Mouse (Mus musculus) liver, adult (tissue): ENCODE measurements around the gene Fkbp10.

Experiments used
- GATA4 ChIP-seq: IDR thresholded peaks from 2 replicates; pipeline ENCODE4 v1.6.1; 2014; ENCODE audit warnings: mild to moderate bottlenecking, low read length; ENCODE audit not compliant: insufficient replicate concordance

Fkbp10 gene

DNA sequence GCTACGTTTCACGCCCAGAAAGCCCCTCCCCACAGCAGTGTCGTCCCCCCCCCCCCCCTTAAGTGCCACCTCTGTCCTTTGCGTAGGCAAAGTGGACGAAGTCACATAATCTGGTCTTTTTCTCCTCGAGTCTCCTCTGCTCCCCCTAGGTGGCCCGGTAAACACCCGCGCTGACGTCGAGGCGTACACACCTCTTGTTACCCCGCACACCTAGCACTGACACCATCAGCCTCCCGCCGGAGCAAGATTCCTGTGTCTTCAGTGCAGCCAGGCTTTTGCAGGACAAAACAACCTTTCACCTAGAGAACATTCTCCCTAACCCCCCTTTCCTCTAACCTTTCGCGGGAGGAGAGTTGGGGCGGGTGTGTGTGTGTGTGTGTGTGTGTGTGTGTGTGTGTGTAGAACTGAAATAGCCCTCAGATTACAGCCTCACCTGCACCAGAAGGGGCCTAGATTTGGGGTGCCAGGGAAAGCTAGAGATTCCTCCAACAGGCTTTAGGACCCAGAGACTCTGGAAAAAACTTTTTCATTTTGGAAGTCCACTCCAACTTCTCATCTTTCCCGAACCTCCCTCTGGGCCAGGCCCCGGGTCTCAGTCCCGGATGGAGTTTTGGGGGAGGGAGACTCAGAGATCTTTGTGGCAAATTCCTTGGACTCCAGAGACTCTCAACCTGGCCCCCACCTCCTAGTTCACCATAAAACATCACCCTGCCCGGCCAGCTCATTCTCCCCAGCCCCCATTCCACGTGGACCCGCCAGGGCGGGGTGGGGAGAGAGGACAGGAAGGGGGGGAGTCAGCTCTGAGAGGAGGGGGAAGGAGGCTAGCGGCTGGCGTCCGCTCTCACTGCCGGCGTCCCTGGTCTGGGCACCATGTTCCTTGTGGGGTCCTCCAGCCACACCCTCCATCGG, at the start of gene Fkbp10:
TSS of gene Fkbp10 (plus strand) at position 784 of the 909 bp plus-strand sequence.
- no peak for TF ChIP-seq GATA4

- TF ChIP-seq GATA4 = no peak
Observed at GRCm38 (mm10) chr11:100369145-100369544, 46.4 kb upstream of the Fkbp10 start.

- TF ChIP-seq GATA4 = no peak
Observed at GRCm38 (mm10) chr11:100369822-100370221, 45.7 kb upstream of the Fkbp10 start.

DNA sequence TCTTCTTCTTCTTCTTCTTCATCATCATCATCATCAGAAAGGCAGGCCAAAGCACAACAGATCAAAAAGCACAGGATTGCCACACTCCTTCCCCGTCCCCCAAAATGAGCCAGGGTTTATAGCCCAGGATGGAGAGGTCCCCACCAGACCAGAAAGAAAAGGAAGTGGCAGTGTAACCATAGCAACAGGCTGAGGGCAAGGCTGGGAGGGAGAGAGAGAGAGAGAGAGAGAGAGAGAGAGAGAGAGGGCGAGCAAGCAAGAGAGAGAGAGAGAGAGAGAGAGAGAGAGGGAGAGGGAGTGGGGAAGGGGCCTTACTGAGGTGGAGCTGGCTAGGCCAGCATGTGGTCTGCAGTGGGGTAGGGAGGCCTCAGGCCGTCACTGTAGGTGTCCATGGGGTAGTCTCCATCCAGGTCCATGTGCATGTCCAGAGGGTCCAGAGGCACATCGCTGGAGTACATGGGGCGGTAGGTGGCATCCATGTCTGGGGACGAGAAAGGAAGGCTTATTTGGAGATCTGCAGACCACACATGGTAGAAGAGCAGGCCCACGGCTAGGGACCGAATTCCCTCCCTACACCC, 43.4 kb upstream of the Fkbp10 start:
- no peak for TF ChIP-seq GATA4

DNA sequence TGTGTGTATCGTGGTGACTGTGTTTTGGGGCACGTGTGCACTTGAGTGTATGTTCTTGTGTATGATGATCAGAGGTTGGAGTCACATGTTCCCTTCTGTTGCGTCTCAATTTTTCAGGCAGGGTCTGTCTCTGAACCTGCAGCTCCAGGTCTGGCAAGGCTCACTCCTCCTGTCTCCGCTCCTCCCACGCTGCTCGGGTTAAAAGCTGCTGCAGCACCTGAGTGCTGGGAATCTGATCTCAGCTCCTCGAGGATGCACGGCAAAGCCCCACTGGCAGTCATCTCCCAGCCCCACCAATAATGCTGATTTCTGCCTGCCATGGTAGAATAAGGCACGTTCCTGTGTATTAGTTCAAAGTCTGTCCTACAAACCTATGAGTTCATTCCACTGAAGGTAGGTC, 40.4 kb upstream of the Fkbp10 start:
- no peak for TF ChIP-seq GATA4

DNA sequence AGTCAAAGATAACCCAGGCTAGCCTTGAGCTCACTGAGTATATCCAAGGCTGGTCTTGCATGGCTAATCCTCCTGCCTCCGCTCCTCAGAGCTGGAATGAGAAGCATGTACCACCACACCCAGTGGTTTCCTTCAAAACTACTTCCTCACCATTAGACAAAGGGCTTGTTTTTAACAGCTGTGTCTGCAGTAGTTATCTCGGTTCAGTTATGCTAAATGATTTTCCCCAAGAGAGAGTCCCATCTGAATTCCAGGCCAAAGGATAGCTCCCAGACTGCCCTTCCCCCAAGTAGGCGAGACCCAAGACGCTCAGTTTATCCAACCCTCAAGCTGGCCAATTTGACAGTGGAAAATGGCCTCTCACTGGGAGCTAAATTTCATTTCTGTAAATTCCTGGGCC, 39.5 kb upstream of the Fkbp10 start:
- no peak for TF ChIP-seq GATA4

GRCm38 (mm10) chr11:100376746-100377389, 38.6 kb upstream of the Fkbp10 start:
- TF ChIP-seq GATA4 = no peak

DNA sequence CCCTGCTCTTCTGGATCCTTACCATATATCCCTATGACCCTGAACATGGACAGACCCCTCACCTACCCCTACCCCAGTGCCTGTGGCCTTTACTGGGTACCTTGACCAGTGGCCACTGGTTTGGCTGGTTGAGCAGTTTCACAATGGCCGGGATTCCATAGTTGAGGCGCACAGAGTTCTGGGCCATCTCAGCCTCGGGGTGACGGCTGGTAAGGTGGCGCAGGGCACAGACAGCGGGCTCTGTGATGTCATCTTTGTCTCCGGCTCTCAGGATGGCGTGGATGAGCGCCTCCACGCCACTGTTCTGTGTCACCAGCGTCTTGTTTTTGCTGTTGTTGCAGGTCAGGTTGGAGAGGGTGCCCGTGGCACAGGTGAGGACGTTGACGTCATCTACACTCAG, 37.5 kb upstream of the Fkbp10 start:
- TF ChIP-seq GATA4 = no peak

- no peak for TF ChIP-seq GATA4
Observed at GRCm38 (mm10) chr11:100378446-100378845, 37.1 kb upstream of the Fkbp10 start.

- TF ChIP-seq GATA4 = no peak
Observed at GRCm38 (mm10) chr11:100379311-100379710, 36.2 kb upstream of the Fkbp10 start.

DNA sequence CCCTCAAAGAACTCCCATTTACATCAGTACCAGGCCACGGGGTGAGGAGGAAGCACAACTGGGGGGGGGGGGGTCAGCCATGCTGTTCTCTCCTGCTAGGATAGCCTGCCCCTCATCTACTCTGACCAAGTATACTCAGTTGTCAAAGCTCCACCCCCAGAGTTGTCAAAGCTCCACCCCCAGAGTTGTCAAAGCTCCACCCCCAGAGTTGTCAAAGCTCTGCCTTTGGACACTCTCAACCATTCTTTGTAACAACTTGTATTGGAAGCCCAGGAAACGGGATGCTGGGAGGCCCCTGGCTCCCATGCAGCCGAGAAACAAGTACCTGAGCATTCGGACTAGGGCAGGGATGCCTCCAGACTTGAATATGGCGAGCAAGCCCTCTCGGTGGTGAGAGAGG, 32.8 kb upstream of the Fkbp10 start:
- TF ChIP-seq GATA4 = no peak

DNA sequence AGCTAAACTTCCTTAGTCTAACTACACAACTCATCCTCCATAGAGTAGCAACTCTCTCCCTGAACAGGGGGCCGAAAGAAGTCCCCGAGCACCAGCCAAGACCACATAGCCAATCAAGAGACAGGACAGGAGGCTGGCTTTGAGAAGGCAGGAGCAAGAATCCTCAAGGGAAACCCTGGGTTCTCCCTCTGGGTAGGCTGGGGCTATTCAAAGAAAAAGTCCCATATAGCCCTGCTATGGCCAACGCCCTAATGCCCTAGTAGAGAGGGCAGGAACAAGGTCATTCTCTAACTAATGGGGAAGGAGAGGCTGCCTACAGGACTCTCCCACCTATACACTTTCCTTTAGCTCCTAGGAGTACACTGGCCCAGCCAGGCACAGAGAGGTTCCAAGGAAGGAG, 30.5 kb upstream of the Fkbp10 start:
- no peak for TF ChIP-seq GATA4

GRCm38 (mm10) chr11:100386586-100386985, 28.9 kb upstream of the Fkbp10 start:
- TF ChIP-seq GATA4 = no peak

DNA sequence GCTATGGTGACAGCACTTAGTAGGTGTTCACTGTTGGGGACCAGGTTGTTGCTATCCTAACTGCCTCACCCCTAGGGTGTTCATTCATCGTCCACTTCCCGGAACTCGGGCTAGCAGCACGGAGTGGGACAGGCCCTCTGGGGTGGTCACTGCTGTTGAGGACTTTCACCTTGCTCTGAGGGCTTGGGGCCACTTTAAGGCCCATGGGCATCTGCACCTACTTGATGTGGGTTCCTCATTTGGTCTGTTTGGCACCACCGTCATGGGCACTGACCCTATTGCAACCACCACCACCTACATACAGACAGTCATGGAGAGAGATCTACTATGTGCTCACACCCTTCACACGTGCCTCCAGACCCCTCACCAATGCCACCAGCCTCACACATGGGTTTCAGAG, 28.4 kb upstream of the Fkbp10 start:
- TF ChIP-seq GATA4 = no peak

- TF ChIP-seq GATA4 = no peak
Observed at GRCm38 (mm10) chr11:100387589-100388375, 27.7 kb upstream of the Fkbp10 start.

DNA sequence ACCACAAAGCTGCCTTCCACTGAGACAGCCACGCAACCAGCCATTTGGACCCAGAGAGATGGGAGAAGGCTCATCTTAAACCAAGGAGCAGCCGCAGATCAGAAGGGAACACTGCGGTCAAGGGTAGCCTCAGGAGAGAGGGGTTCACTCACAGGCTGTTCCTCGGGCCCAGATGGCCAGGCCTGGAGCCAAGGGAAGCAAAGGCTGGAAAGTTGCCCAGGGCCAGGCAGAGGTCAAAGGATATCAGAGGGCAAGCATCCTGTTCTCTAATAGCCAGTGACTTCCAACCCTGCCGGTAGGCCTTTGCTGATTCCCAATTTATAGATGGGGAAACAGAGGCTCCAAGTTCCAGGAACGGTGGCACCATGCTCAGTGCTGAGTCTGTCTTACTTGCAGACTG, 26.9 kb upstream of the Fkbp10 start:
- peak; percentile 92; the same call in 1 of the 2 replicates for TF ChIP-seq GATA4

GRCm38 (mm10) chr11:100389931-100390445, 25.5 kb upstream of the Fkbp10 start:
- TF ChIP-seq GATA4 = peak; percentile 34; the same call in 1 of the 2 replicates
